Mouse (Mus musculus): ENCODE measurements at regions not wholly inside any gene's neighbourhood (a gene's known extent, or its start where the extent isn't known, plus 50 kb on each side); places are given as distances from the start of the nearest gene placed in this dataset.

GRCm38 (mm10) chr1:78879246-78879645, 62.7 kb downstream of the Kcne4 start:
- TF ChIP-seq EP300 (IDR thresholded peaks at IDR 0.05; ENCODE audit: low read depth), result no peak
- no peak for TF ChIP-seq CTCF (IDR thresholded peaks at IDR 0.05; ENCODE audit: low read depth)
